Mouse (Mus musculus) neural tube, embryonic 13.5 days (tissue): Measurements from ENCODE around the gene Abi3. TPM values are rescaled to one million over a fixed set of nuclear protein-coding genes. Genes with fewer than 3 reads are reported as not detected.

Experiments
- ATAC-seq: fragments of 200-750 bp; cut with Nextera tagmentation; 2 replicates; pipeline ENCODE4 v1.8.0; 2017; ENCODE audit warnings: low read depth, mild to moderate bottlenecking, moderate TSS enrichment, moderate library complexity
- H3K27ac ChIP-seq: fragments of 300-500 bp; sonication (generic); replicated peaks from 2 replicates; pipeline ENCODE4 v1.5.1; 2015; ENCODE audit warnings: moderate library complexity, mild to moderate bottlenecking, inconsistent platforms
- H3K27me3 ChIP-seq: fragments of 300-500 bp; sonication (generic); 2 replicates; pipeline ENCODE4 v1.6.1; 2015; ENCODE audit warnings: mild to moderate bottlenecking, inconsistent platforms
- H3K36me3 ChIP-seq: fragments of 300-500 bp; sonication (generic); 2 replicates; pipeline ENCODE4 v1.6.1; 2015; ENCODE audit warnings: mild to moderate bottlenecking, inconsistent platforms
- H3K4me1 ChIP-seq: fragments of 300-500 bp; sonication (generic); replicated peaks from 2 replicates; pipeline ENCODE4 v1.6.1; 2015; ENCODE audit warnings: inconsistent platforms
- H3K4me2 ChIP-seq: fragments of 300-500 bp; sonication (generic); 2 replicates; pipeline ENCODE4 v1.6.1; 2015; ENCODE audit warnings: inconsistent platforms, mild to moderate bottlenecking, moderate library complexity
- H3K4me3 ChIP-seq: fragments of 300-500 bp; sonication (generic); 2 replicates; pipeline ENCODE4 v1.5.1; 2015; ENCODE audit warnings: mild to moderate bottlenecking, inconsistent platforms
- H3K9ac ChIP-seq: fragments of 300-500 bp; sonication (generic); 2 replicates; pipeline ENCODE4 v1.6.1; 2015; ENCODE audit warnings: moderate library complexity, mild to moderate bottlenecking, inconsistent platforms
- H3K9me3 ChIP-seq: fragments of 300-500 bp; sonication (generic); 2 replicates; pipeline ENCODE4 v1.6.1; 2016; ENCODE audit warnings: inconsistent platforms
- WGBS: fragments of 180-500 bp; shearing (Covaris S2); methylation state at CpG from one replicate; pipeline ENCODE4 v1.1.7; 2015; 5-methylcytosine and 5-hydroxymethylcytosine counted together
- polyA plus RNA-seq: library from polyadenylated mRNA; unstranded; fragments of >200 nt; fragmentation: Nextera tagmentation; extraction: Ambion mirVana; gene quantifications from 2 replicates; pipeline ENCODE4 v1.2.1, GENCODE M21; 2015

Abi3 gene
- polyA plus RNA-seq, 1 experiment from 2014 or later = 2.5 TPM

GRCm38 (mm10) chr11:95857716-95858527 is 15.6 kb upstream of the Abi3 start:
- H3K4me3 ChIP-seq = peak overlapping the region; percentile 76
- peak; percentile 34; the same call in 1 of the 2 replicates for ATAC-seq
- no peaks in the 10 kb centered on the region for H3K27me3 ChIP-seq
- peak overlapping the region; percentile 93 for H3K27ac ChIP-seq
- H3K36me3 ChIP-seq = no peaks in the 10 kb centered on the region
- H3K9ac ChIP-seq = peak overlapping the region; percentile 67
- peak overlapping the region; percentile 75 for H3K4me2 ChIP-seq
- no peaks in the 10 kb centered on the region for H3K9me3 ChIP-seq
- WGBS = 16% methylated on average over 21 of the region's 21 CpGs
- H3K4me1 ChIP-seq = peaks cover 20% of the 10 kb centered on the region

- H3K4me3 ChIP-seq = peak overlapping the region; percentile 76
- H3K9me3 ChIP-seq = no peaks in the 10 kb centered on the region
- 0 out of 2 replicates have a peak overlapping the region, but pooled peaks have one; percentile 2 for H3K9ac ChIP-seq
- peak overlapping the region; percentile 75 for H3K4me2 ChIP-seq
- H3K27me3 ChIP-seq = no peaks in the 10 kb centered on the region
- H3K27ac ChIP-seq = peak overlapping the region; percentile 93; the same call in 1 of the 2 replicates
- H3K4me1 ChIP-seq = peaks cover 20% of the 10 kb centered on the region
- 85% methylated on average over 4 of the region's 4 CpGs for WGBS
- H3K36me3 ChIP-seq = no peaks in the 10 kb centered on the region
- no peak for ATAC-seq
Measured at GRCm38 (mm10) chr11:95857306-95857705, 15.0 kb upstream of the Abi3 start.

DNA sequence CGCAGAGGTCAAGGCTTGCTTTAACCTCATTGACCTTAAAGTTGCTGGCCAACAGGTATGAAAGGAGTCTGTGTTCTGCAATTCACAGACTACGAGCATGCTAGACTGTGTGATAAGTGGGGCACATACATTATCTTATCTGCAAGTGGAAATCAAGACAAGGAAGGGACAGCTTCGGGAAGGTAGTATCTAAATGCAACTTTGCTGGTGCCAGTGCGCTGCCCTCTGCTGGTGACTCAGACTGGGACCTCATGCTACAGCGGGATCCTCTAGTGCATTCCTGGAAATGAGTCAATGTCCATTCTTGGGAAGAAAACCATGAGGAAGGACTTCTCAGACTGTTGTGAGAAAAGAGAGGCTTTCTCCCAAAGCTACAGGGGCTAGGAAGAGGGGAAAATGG is 11.4 kb upstream of the Abi3 start:
- 60% methylated on average over 5 of the region's 5 CpGs for WGBS
- Histone ChIP-seq H3K9me3 (no peaks in the 10 kb centered on the region), H3K4me2 (no peak overlapping the region), H3K4me3 (no peak overlapping the region), H3K27ac (no peak overlapping the region), H3K4me1 (peaks cover 10% of the 10 kb centered on the region), H3K27me3 (no peaks in the 10 kb centered on the region), H3K36me3 (no peaks in the 10 kb centered on the region), H3K9ac (no peak overlapping the region)
- ATAC-seq = no peak

DNA sequence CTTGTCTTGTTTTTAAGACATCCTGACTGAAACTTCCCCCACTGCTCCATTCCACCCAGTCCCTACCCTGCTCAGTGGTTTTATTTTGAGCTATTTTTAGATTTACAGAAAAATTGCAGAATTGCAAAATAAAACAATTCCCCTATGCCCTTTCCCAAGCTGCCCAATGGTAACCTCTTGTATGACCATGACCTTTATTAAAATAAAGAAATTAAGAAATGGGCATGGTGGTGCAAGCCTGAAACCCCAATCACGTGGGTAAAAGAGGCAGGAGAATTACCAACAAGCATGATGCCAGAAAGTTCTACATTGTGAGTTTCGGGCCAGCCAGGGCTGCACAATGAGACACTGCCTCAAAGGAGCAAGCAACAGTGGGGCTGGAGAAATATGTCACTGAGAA is 8.6 kb upstream of the Abi3 start:
- 85% methylated on average over 2 of the region's 2 CpGs for WGBS
- H3K4me3 ChIP-seq = no peak overlapping the region
- H3K4me1 ChIP-seq = no peaks in the 10 kb centered on the region
- ATAC-seq = no peak
- no peaks in the 10 kb centered on the region for H3K27me3 ChIP-seq
- H3K9ac ChIP-seq = no peak overlapping the region
- H3K36me3 ChIP-seq = no peaks in the 10 kb centered on the region
- H3K27ac ChIP-seq = no peak overlapping the region
- H3K4me2 ChIP-seq = no peak overlapping the region
- no peaks in the 10 kb centered on the region for H3K9me3 ChIP-seq

DNA sequence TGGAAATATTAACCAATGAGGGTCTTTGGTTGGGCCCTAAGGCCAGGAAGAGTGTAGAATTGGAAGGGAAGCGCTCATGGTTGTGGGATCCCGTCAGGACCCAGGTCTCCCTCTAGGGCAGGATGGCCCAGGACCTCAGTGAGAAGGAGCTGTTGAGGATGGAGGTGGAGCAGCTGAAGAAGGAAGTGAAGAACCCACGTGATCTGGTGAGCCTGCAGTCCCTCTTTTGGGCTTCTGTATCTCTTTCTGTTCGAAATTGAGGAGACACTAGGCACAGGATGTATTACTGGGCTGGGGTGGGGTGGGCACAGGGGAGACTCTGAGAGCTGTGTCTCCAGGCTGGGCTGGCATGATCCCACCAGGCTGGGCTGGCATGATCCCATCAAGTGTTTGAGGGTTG is 2.7 kb upstream of the Abi3 start:
- H3K4me1 ChIP-seq = peaks cover 6% of the 10 kb centered on the region; the same call in 1 of the 2 replicates
- no peak overlapping the region for H3K27ac ChIP-seq
- H3K36me3 ChIP-seq = no peaks in the 10 kb centered on the region
- H3K27me3 ChIP-seq = peaks cover 22% of the 10 kb centered on the region
- H3K9me3 ChIP-seq = no peaks in the 10 kb centered on the region
- no peak for ATAC-seq
- H3K4me3 ChIP-seq = no peak overlapping the region
- no peak overlapping the region for H3K4me2 ChIP-seq
- WGBS = 79% methylated on average over 4 of the region's 4 CpGs
- no peak overlapping the region for H3K9ac ChIP-seq

GRCm38 (mm10) chr11:95843421-95843950 is 1.2 kb upstream of the Abi3 start:
- 52% methylated on average over 6 of the region's 6 CpGs for WGBS
- Histone ChIP-seq H3K4me1 (peaks cover 6% of the 10 kb centered on the region; the same call in 1 of the 2 replicates), H3K9ac (no peak overlapping the region), H3K36me3 (no peaks in the 10 kb centered on the region), H3K9me3 (no peaks in the 10 kb centered on the region), H3K27me3 (peaks cover 27% of the 10 kb centered on the region), H3K4me2 (no peak overlapping the region), H3K27ac (no peak overlapping the region), H3K4me3 (no peak overlapping the region)
- no peak for ATAC-seq

- Histone ChIP-seq H3K27me3 (peaks cover 32% of the 10 kb centered on the region), H3K4me3 (no peak overlapping the region), H3K36me3 (no peaks in the 10 kb centered on the region), H3K4me2 (no peak overlapping the region), H3K27ac (no peak overlapping the region), H3K4me1 (peaks cover 6% of the 10 kb centered on the region; the same call in 1 of the 2 replicates), H3K9ac (no peak overlapping the region), H3K9me3 (no peaks in the 10 kb centered on the region)
- 69% methylated on average over 5 of the region's 5 CpGs for WGBS
- ATAC-seq = no peak
Measured at GRCm38 (mm10) chr11:95842953-95843352, 677 bp upstream of the Abi3 start.

DNA sequence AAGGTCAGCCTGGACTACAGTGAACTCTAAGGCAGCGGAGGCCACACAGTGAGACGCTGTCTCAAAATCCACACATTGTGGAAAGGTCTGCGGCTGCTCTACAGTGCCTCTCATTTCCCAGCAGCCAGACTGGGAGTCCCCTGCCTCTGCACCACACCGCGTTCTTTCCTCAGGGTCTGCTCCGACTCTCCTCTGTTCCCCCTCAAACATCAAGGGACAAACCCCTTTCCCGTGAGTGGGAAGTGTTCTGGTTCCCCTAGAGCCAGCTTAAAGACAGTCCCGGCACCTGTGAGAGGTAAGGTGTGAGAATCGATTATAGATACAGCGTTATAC is 812 bp downstream of the Abi3 start:
- Histone ChIP-seq H3K4me1 (peaks cover 15% of the 10 kb centered on the region), H3K27me3 (peaks cover 46% of the 10 kb centered on the region), H3K4me3 (peak overlapping the region; percentile 6; the same call in 1 of the 2 replicates), H3K9ac (no peak overlapping the region; the same call in 1 of the 2 replicates), H3K36me3 (no peaks in the 10 kb centered on the region), H3K9me3 (no peaks in the 10 kb centered on the region), H3K27ac (no peak overlapping the region), H3K4me2 (peak overlapping the region; percentile 19; the same call in 1 of the 2 replicates)
- no peak for ATAC-seq
- WGBS = 67% methylated on average over 10 of the region's 10 CpGs

- WGBS = 72% methylated on average over 5 of the region's 5 CpGs
- Histone ChIP-seq H3K9ac (no peak overlapping the region; the same call in 1 of the 2 replicates), H3K4me1 (peaks cover 18% of the 10 kb centered on the region), H3K27me3 (peaks cover 52% of the 10 kb centered on the region), H3K9me3 (no peaks in the 10 kb centered on the region), H3K27ac (no peak overlapping the region), H3K36me3 (no peaks in the 10 kb centered on the region), H3K4me3 (0 out of 2 replicates have a peak overlapping the region, but pooled peaks have one; percentile 6), H3K4me2 (peak overlapping the region; percentile 19; the same call in 1 of the 2 replicates)
- ATAC-seq = no peak
Measured at GRCm38 (mm10) chr11:95840694-95841497, 1.4 kb downstream of the Abi3 start.

GRCm38 (mm10) chr11:95838999-95839868 is 3.0 kb downstream of the Abi3 start:
- Histone ChIP-seq H3K4me1 (peaks cover 23% of the 10 kb centered on the region), H3K27me3 (peaks cover 69% of the 10 kb centered on the region), H3K36me3 (no peaks in the 10 kb centered on the region), H3K4me2 (no peak overlapping the region), H3K9me3 (no peaks in the 10 kb centered on the region), H3K27ac (no peak overlapping the region), H3K4me3 (no peak overlapping the region), H3K9ac (no peak overlapping the region)
- ATAC-seq = no peak
- WGBS = 72% methylated on average over 8 of the region's 8 CpGs

DNA sequence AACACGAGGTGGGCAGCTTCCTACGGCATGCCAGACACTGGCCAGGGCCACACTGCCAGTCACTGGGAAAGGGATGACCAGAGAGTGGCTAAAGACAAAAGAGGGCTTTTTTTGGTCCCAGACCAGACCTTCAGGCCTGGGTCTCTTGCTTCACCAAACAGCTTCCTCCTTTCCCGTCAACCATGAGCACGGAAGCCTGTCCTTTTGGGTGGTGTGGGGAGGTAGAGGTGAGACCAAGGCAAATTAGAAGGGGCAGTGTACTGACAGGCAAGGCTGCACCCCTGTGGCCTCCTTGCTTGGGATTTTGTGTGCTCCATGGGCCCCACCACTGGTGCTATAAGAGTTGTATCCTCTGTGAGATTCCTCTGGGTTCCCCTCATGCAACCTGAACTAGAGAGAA is 3.7 kb downstream of the Abi3 start:
- peaks cover 29% of the 10 kb centered on the region for H3K4me1 ChIP-seq
- H3K27ac ChIP-seq = no peak overlapping the region
- peaks cover 75% of the 10 kb centered on the region for H3K27me3 ChIP-seq
- H3K4me3 ChIP-seq = no peak overlapping the region
- no peaks in the 10 kb centered on the region for H3K9me3 ChIP-seq
- WGBS = 72% methylated on average over 4 of the region's 4 CpGs
- no peak overlapping the region for H3K4me2 ChIP-seq
- ATAC-seq = no peak
- H3K9ac ChIP-seq = no peak overlapping the region
- H3K36me3 ChIP-seq = no peaks in the 10 kb centered on the region
